Mouse (Mus musculus) limb, embryonic 13.5 days (tissue): Measurements from ENCODE around the gene Mindy4. TPM values are rescaled to one million over a fixed set of nuclear protein-coding genes. Genes with fewer than 3 reads are reported as not detected.
A peak's percentile ranks its signal among the peaks of the same experiment; 100 is the strongest.

Experiments
- ATAC-seq: fragments of 200-750 bp; cut with Nextera tagmentation; 2 replicates; pipeline ENCODE4 v1.8.0; 2017; ENCODE audit warnings: low read depth, moderate number of reproducible peaks, moderate TSS enrichment; ENCODE audit not compliant: low FRiP score
- H3K27ac ChIP-seq: fragments of 300-500 bp; sonication (generic); 2 replicates; pipeline ENCODE4 v1.5.1; 2015; ENCODE audit warnings: inconsistent platforms, mild to moderate bottlenecking, moderate library complexity
- H3K27me3 ChIP-seq: fragments of 300-500 bp; sonication (generic); 2 replicates; pipeline ENCODE4 v1.6.1; 2015; ENCODE audit warnings: mild to moderate bottlenecking, inconsistent platforms
- H3K36me3 ChIP-seq: fragments of 300-500 bp; sonication (generic); 2 replicates; pipeline ENCODE4 v1.6.1; 2015; ENCODE audit warnings: inconsistent platforms, mild to moderate bottlenecking, moderate library complexity
- H3K4me1 ChIP-seq: fragments of 300-500 bp; sonication (generic); 2 replicates; pipeline ENCODE4 v1.6.1; 2015; ENCODE audit warnings: inconsistent platforms
- H3K4me2 ChIP-seq: fragments of 300-500 bp; sonication (generic); replicated peaks from 2 replicates; pipeline ENCODE4 v1.6.1; 2015; ENCODE audit warnings: inconsistent platforms, mild to moderate bottlenecking, moderate library complexity
- H3K4me3 ChIP-seq: fragments of 300-500 bp; sonication (generic); 2 replicates; pipeline ENCODE4 v1.5.1; 2015; ENCODE audit warnings: moderate library complexity, mild to moderate bottlenecking, inconsistent platforms
- H3K9ac ChIP-seq: fragments of 300-500 bp; sonication (generic); 2 replicates; pipeline ENCODE4 v1.6.1; 2015; ENCODE audit warnings: mild to moderate bottlenecking, inconsistent platforms
- H3K9me3 ChIP-seq: fragments of 300-500 bp; sonication (generic); 2 replicates; pipeline ENCODE4 v1.6.1; 2016; ENCODE audit warnings: inconsistent platforms
- WGBS: fragments of 180-500 bp; shearing (Covaris S2); methylation state at CpG from one replicate; pipeline ENCODE4 v1.1.7; 2015; 5-methylcytosine and 5-hydroxymethylcytosine counted together
- polyA plus RNA-seq: library from polyadenylated mRNA; unstranded; fragments of >200 nt; fragmentation: Nextera tagmentation; extraction: Ambion mirVana; gene quantifications from 2 replicates; pipeline ENCODE4 v1.2.1, GENCODE M21; 2015

Mindy4 gene
- polyA plus RNA-seq, 1 experiment from 2014 or later, result 16.3 TPM

DNA sequence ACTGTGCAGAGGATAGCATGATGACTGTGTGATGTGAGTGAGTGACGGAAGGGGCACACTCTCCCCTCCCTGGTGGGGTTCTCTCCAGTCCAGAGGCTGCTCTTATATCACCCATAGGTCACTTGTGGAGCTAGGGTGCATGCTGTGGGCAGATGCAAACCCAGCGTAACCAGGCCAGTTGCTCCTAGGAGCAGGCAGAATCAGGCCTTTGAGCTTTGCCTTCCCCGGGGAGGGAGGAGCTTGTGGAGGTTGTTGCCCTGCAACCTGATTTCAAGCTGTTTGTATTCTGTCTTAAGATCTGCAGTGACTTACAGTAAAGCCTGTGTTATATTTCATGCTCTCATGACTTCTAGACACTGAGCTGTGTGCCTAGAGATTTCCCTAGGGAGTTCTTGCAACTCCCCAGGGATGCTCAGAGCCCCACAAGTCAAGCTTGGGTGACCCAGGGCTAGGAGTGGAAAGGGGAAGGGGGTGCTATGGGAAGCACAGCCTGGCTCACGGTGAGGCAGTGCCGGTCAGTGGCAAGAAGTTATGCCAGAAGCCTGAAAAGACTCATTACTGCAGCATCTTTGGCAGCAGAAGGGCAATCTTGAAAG, 84.9 kb downstream of the Mindy4 start:
- H3K9me3 ChIP-seq, result 0 out of 2 replicates have a peak, but pooled peaks cover 3% of the 10 kb centered on the region
- no peak overlapping the region for H3K4me2 ChIP-seq
- no peak overlapping the region for H3K4me3 ChIP-seq
- 90% methylated on average over 5 of the region's 5 CpGs for WGBS
- H3K4me1 ChIP-seq, result peaks cover 5% of the 10 kb centered on the region; the same call in 1 of the 2 replicates
- peaks cover 32% of the 10 kb centered on the region for H3K36me3 ChIP-seq
- no peaks in the 10 kb centered on the region for H3K27me3 ChIP-seq
- ATAC-seq, result no peak
- no peak overlapping the region for H3K27ac ChIP-seq
- no peak overlapping the region for H3K9ac ChIP-seq

DNA sequence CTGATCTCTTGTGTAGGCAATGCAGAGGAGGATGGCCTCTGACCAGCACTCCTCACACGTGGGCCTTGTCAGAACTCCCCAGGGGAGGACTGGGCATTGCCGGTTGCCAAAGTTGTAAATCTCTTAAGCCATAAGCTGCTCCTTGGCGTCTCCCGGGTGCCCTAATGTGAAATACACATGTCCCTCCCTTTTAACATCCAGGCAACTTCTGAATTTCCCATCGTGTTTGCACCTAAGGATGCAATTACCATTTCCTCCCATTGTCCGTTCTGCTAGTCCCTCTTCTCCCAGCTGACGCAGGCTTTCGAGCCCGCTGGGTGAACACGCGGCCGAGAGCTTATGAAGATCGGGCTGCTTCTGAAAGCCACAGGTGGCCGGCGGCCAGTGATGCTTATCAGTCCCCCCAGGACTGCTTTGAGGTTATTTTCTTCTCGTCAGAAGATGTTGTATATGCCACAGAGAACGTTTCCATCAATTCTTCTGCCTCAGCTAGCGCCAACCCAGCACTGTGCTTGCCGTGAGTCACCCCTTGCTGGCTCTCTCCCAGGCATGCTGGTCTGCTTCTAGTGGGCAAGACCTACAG, 91.5 kb downstream of the Mindy4 start:
- Histone ChIP-seq H3K27ac (no peak overlapping the region), H3K4me2 (no peak overlapping the region), H3K9me3 (no peaks in the 10 kb centered on the region), H3K4me1 (peaks cover 7% of the 10 kb centered on the region; the same call in 1 of the 2 replicates), H3K36me3 (peaks cover 36% of the 10 kb centered on the region), H3K27me3 (no peaks in the 10 kb centered on the region), H3K9ac (no peak overlapping the region), H3K4me3 (no peak overlapping the region)
- peak; percentile 38 for ATAC-seq
- WGBS, result 40% methylated on average over 19 of the region's 19 CpGs

DNA sequence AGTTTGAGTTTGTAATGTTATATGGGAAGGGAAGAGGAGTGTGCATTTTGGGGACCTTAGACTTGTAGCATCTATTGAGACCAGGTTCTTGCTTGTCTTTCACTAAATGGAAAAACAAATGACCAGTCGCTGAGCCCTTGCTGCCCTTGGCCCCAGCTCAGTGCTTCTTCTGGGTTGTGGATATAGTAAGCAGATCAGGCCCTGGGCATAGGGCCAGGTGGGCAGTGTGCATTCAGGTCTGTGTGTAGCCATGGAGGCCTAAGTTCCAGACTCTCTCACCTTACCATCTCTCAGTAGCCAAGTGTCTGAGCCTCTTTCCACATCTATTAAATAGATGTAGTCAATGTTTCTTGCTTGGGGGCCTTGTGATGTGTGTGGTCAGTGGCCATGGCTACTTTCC, 92.1 kb downstream of the Mindy4 start:
- peaks cover 38% of the 10 kb centered on the region for H3K36me3 ChIP-seq
- peaks cover 7% of the 10 kb centered on the region; the same call in 1 of the 2 replicates for H3K4me1 ChIP-seq
- H3K4me3 ChIP-seq, result no peak overlapping the region
- ATAC-seq, result no peak
- WGBS, result 81% methylated on average over 1 of the region's 1 CpGs
- H3K27ac ChIP-seq, result no peak overlapping the region
- no peak overlapping the region for H3K9ac ChIP-seq
- H3K9me3 ChIP-seq, result no peaks in the 10 kb centered on the region
- H3K27me3 ChIP-seq, result no peaks in the 10 kb centered on the region
- H3K4me2 ChIP-seq, result no peak overlapping the region

DNA sequence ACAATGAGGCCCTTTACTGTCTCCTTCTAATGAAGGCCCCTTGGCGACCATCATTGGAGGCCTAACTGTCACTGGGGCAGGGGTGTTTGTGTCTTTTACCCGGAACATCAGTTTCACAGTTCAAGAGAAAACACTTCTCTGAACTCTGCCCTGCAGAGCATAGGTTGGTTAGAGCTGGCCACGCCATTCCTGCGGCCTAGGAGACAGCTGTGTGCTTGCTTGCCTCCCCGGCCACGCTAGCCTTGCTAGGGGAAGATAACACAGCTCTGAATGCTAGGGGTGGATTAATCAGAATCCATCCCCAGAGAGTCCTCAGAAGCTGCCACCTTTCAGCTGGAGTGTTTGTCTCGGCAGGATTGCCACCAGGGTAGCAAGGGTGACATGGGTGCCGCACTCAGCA, 96.3 kb downstream of the Mindy4 start:
- Histone ChIP-seq H3K27me3 (no peaks in the 10 kb centered on the region), H3K27ac (no peak overlapping the region), H3K36me3 (peaks cover 59% of the 10 kb centered on the region), H3K9ac (no peak overlapping the region), H3K4me1 (peaks cover 5% of the 10 kb centered on the region; the same call in 1 of the 2 replicates), H3K4me2 (no peak overlapping the region), H3K9me3 (no peaks in the 10 kb centered on the region), H3K4me3 (no peak overlapping the region)
- 81% methylated on average over 8 of the region's 8 CpGs for WGBS
- ATAC-seq, result no peak

DNA sequence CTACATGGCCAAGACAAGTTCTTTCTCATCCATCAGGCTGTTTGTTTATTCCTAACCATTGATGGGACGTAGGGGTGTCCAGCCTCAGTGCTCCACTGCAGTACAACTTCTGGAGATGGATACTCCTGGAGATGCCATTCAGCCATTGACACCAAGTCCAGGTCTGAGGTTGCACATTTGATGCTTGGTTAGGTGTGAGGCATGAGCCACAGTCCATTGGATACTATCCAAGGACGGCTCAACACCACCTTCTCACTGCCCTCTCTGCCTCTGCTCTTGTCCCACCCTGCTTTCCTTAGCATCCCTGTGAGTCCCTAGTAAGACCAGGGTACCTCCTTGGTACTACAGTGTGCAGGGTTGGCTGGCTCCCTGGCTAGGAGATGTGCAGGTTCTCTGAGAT, 96.7 kb downstream of the Mindy4 start:
- Histone ChIP-seq H3K9me3 (no peaks in the 10 kb centered on the region), H3K9ac (no peak overlapping the region), H3K27me3 (no peaks in the 10 kb centered on the region), H3K36me3 (peaks cover 59% of the 10 kb centered on the region), H3K4me3 (no peak overlapping the region), H3K4me2 (no peak overlapping the region), H3K27ac (no peak overlapping the region), H3K4me1 (peaks cover under 1% of the 10 kb centered on the region; the same call in 1 of the 2 replicates)
- ATAC-seq, result no peak
- WGBS, result 88% methylated on average over 2 of the region's 2 CpGs

DNA sequence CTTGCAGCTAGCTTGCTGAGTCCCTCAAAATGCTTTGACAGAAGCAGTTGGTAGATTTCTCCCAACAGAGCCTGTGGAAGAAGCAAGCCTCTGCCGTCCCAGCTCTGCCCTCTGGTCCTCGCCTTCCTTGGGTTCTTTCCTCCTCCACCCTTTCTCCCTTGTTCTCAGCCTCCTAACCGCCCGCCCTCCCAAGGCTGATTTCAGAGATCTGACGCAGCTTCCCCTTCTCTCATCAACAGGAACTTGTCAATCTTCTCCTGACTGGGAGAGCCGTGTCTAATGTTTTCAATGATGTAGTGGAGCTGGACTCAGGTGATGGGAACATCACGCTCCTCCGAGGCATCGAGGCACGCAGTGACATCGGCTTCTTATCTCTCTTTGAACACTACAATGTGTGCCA, 97.5 kb downstream of the Mindy4 start:
- no peak overlapping the region for H3K9ac ChIP-seq
- H3K9me3 ChIP-seq, result no peaks in the 10 kb centered on the region
- peaks cover 5% of the 10 kb centered on the region for H3K4me1 ChIP-seq
- H3K36me3 ChIP-seq, result peaks cover 59% of the 10 kb centered on the region
- no peak overlapping the region for H3K27ac ChIP-seq
- ATAC-seq, result no peak
- WGBS, result 87% methylated on average over 11 of the region's 11 CpGs
- no peak overlapping the region for H3K4me3 ChIP-seq
- H3K4me2 ChIP-seq, result no peak overlapping the region
- no peaks in the 10 kb centered on the region for H3K27me3 ChIP-seq

DNA sequence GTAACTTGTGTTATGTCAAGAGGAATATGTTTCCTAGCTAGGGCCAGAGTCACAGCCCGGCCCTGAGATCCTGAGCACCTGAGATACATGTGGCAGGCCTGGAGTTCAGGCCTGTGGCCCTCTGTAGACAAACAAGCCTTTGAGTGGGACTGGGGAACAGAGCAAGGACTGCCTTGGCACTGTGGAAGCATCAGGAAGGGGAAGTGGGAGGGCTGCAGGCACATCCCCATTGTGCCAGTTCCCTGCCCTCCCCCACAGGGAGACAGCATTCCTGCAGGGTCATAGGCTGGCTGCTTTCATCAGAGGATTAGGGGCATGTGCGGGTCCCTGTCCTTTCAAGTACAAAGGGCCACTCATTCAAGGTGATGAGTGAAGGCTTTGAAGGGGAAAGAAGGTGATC, 107.0 kb downstream of the Mindy4 start:
- no peaks in the 10 kb centered on the region for H3K9me3 ChIP-seq

DNA sequence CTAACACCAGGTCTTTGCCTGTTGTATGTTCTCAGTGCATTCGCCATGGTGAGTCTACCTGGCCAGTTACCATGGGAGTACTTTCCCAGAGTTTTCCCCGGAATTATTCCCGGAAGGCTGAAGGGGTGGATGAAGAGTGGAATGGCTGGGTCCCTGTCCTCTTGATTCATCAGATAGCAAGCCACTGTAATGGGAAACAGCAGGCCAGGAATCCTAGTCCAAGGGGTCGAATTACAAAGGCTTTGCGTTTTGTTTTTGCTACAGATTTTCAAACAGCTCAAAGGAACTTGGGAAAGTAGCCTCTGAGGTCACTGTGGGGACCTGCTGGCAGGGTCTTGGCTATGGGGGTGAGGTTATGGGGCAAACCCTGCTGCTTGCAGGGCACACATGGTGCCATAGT, 108.8 kb downstream of the Mindy4 start:
- Histone ChIP-seq H3K36me3 (peaks cover 29% of the 10 kb centered on the region), H3K4me1 (peaks cover 9% of the 10 kb centered on the region), H3K4me2 (no peak overlapping the region), H3K27ac (no peak overlapping the region), H3K27me3 (no peaks in the 10 kb centered on the region), H3K9me3 (no peaks in the 10 kb centered on the region), H3K9ac (no peak overlapping the region), H3K4me3 (no peak overlapping the region)
- WGBS, result 27% methylated on average over 5 of the region's 5 CpGs
- ATAC-seq, result no peak

More for the DNA sequence above, 107.0 kb downstream of the Mindy4 start:
- no peak overlapping the region for H3K4me3 ChIP-seq
- H3K27ac ChIP-seq, result no peak overlapping the region
- H3K4me1 ChIP-seq, result peaks cover 24% of the 10 kb centered on the region
- H3K9ac ChIP-seq, result no peak overlapping the region
- no peaks in the 10 kb centered on the region for H3K27me3 ChIP-seq
- no peak for ATAC-seq
- H3K4me2 ChIP-seq, result no peak overlapping the region
- peaks cover 29% of the 10 kb centered on the region for H3K36me3 ChIP-seq
- WGBS, result 49% methylated on average over 2 of the region's 2 CpGs

DNA sequence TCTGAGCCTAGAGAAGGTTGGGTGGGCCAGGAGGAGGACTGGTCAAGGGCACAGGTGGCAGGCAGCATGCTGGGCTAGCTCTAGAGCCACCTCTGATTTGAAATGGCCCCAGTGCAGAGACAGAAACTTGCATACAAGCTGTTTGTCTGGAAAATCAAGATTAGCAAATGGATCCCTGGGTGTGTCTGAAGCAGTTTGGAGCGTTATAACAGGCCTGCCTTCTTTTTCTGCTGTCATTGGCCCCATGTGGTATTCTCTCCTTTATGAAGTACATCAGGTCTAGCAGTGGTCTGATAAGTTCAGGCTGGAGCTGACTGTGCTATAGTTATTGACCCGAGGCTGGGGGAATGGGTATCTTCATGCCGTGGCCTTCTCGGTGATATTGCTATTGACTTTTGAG, 110.7 kb downstream of the Mindy4 start:
- ATAC-seq, result no peak
- peaks cover 9% of the 10 kb centered on the region for H3K4me1 ChIP-seq

DNA sequence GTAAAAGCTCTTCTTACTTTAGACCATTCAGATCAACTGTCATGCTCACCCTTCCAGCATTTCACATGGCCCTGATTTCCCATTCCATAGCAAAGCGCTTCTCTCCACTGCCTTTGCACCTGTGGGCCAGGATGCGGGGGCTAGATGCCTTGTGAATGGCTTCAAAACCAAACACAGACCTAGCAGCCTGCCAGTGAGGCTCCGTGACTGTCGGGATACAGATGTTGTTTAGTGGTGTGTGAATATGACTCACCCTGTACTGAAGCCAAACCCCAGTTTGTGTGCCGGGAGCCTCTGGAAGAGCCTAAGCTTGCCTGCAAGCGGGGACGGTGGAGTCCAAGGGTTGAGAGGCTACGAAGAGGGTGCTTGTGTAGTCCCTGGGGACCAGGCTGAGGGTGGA, 111.4 kb downstream of the Mindy4 start:
- Histone ChIP-seq H3K9me3 (no peaks in the 10 kb centered on the region), H3K36me3 (peaks cover 26% of the 10 kb centered on the region), H3K27ac (no peak overlapping the region), H3K4me1 (peaks cover 9% of the 10 kb centered on the region), H3K4me2 (no peak overlapping the region), H3K9ac (no peak overlapping the region), H3K4me3 (no peak overlapping the region), H3K27me3 (no peaks in the 10 kb centered on the region)
- 79% methylated on average over 8 of the region's 8 CpGs for WGBS
- no peak for ATAC-seq

More for the DNA sequence above, 110.7 kb downstream of the Mindy4 start:
- no peak overlapping the region for H3K4me2 ChIP-seq
- H3K27me3 ChIP-seq, result no peaks in the 10 kb centered on the region
- no peak overlapping the region for H3K9ac ChIP-seq
- WGBS, result 92% methylated on average over 4 of the region's 4 CpGs
- no peak overlapping the region for H3K27ac ChIP-seq
- H3K4me3 ChIP-seq, result no peak overlapping the region
- peaks cover 32% of the 10 kb centered on the region for H3K36me3 ChIP-seq
- no peaks in the 10 kb centered on the region for H3K9me3 ChIP-seq

DNA sequence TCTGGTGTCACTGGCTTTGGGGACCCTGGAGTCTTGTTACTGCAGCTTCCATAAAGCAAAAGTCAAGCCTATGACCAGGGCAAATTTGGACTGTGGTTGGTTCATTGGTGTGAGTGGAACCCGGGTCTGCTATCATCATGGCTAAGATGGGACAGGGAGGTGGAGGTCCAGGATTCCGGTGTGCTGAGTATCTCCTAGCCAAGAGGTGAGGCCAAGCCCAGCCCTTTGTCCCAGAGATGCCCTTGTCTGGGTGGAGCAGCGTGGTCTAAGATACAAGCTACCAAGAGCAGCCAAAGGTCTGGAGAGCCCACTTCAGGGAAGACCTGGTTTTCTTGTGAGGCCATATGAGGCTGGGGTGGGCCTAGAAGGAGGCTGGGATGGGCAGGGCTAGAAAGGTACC, 115.4 kb downstream of the Mindy4 start:
- H3K9me3 ChIP-seq, result no peaks in the 10 kb centered on the region
- H3K4me1 ChIP-seq, result no peaks in the 10 kb centered on the region
- no peak for ATAC-seq
- no peak overlapping the region for H3K4me2 ChIP-seq
- H3K9ac ChIP-seq, result no peak overlapping the region
- WGBS, result 96% methylated on average over 3 of the region's 3 CpGs
- peaks cover 15% of the 10 kb centered on the region for H3K36me3 ChIP-seq
- no peaks in the 10 kb centered on the region for H3K27me3 ChIP-seq
- no peak overlapping the region for H3K4me3 ChIP-seq
- no peak overlapping the region for H3K27ac ChIP-seq

DNA sequence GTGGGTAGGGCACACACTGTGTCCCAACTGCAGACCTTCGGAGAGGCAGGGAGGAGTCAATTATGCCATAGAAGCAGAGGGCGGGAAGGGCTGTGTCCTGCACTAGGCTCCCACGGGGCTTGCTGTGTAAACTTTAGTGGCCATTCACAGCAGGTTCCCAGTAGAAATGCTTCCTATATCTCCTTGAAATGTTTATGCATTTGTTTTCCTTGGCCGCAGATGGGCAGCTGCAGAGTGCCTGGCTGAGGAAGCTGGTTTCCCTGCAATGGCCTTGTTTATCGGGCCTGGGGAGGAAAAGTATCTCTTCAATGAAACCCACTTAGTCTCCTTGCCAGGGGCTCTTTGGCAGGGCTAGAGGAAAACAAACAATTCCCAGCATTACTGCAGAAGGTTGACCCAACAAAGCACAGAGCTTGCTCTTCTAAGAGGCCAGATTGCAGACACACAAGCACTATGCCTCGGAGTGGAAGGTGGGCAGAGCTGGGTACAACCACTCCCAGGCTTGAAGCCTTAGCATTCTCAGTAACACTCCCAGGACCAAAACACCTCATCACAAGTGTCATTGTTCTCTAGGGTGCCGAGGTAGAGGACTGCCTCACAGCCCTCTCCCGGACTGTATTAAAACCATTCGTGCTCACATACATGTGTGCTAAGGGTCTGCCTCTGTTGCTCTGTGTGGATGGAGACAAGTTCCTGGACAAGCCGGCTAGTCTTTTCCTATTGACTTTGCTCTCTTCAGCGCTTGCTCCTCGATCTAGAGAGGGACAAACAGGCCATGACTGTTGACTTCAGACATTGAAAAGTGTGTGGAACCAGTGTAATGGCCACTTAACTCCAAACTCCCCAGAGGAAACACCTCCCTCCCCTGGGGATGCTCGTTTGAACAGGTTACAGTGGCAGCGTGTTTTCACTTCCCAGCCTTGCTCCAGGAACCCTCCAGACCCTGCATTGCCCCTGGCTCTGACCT, 116.7 kb downstream of the Mindy4 start:
- Histone ChIP-seq H3K27me3 (no peaks in the 10 kb centered on the region), H3K4me3 (no peak overlapping the region), H3K4me2 (no peak overlapping the region), H3K9me3 (no peaks in the 10 kb centered on the region), H3K4me1 (no peaks in the 10 kb centered on the region), H3K27ac (no peak overlapping the region), H3K9ac (no peak overlapping the region), H3K36me3 (peaks cover 15% of the 10 kb centered on the region)
- WGBS, result 58% methylated on average over 14 of the region's 14 CpGs
- no peak for ATAC-seq
